8 mouse cellular contexts compared by ENCODE assay signal in the genomic region with DNA sequence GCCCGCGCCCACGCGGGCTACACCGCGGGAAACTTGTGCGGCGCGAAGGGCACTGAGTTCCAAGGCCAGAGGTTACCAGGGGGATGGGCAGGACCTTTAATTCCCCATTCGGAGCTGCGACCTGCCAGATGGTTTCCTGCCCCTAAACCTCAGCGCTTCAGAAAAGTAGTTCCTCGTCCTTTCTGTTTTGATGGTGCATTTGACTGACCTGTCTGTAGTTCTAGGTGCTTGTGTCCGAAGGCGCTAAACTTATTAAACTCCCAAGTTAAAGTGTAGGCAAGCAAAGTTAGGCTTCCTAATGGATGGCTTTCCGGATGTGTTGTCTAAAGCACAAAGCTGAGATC. TPM values are rescaled to one million over a fixed set of nuclear protein-coding genes. Genes with fewer than 3 reads are reported as not detected.
DNase-seq lines count a peak whose midpoint lies in the region; ATAC-seq and TF ChIP-seq lines count a peak whose summit lies in the region.

No protein-coding gene starts in this region.

- H3K9ac ChIP-seq in liver, adult 2 months (ENCODE audit: low read depth, low read length): peak overlapping the region; percentile 99
- peak overlapping the region; percentile 68 for H3K9ac ChIP-seq in intestine, embryonic 15.5 days
- peak overlapping the region; percentile 84 for H3K9ac ChIP-seq in neural tube, embryonic 12.5 days

- no peak for TF ChIP-seq CTCF in liver, adult 2 months (IDR thresholded peaks at IDR 0.05; ENCODE audit: low read depth, low read length)

- H3K27me3 ChIP-seq in liver, adult 2 months (ENCODE audit: control insufficient read depth, insufficient read depth, low read length): no peaks in the 10 kb centered on the region
- H3K27me3 ChIP-seq in embryonic facial prominence, embryonic 10.5 days (replicated peaks; ENCODE audit: low read depth, poor library complexity, severe bottlenecking): peaks cover 25% of the 10 kb centered on the region
- no peaks in the 10 kb centered on the region for H3K27me3 ChIP-seq in intestine, embryonic 15.5 days (replicated peaks)
- no peaks in the 10 kb centered on the region for H3K27me3 ChIP-seq in neural tube, embryonic 12.5 days (replicated peaks)

- H3K79me2 ChIP-seq in liver, adult 2 months (ENCODE audit: control insufficient read depth, insufficient read depth, low read length): peaks cover 21% of the 10 kb centered on the region; the same call in 1 of the 2 replicates

- peaks cover 13% of the 10 kb centered on the region; the same call in 1 of the 2 replicates for H3K4me1 ChIP-seq in liver, adult 2 months (ENCODE audit: control insufficient read depth, insufficient read depth, low read length)
- peaks cover 36% of the 10 kb centered on the region for H3K4me1 ChIP-seq in embryonic facial prominence, embryonic 10.5 days
- peaks cover 11% of the 10 kb centered on the region; the same call in 1 of the 2 replicates for H3K4me1 ChIP-seq in intestine, embryonic 15.5 days (replicated peaks)
- peaks cover 19% of the 10 kb centered on the region for H3K4me1 ChIP-seq in neural tube, embryonic 12.5 days

- peak overlapping the region; percentile 98 for H3K4me3 ChIP-seq in liver, adult 2 months (ENCODE audit: insufficient read depth, low read depth, low read length)
- H3K4me3 ChIP-seq in embryonic facial prominence, embryonic 10.5 days: peak overlapping the region; percentile 87
- peak overlapping the region; percentile 69 for H3K4me3 ChIP-seq in intestine, embryonic 15.5 days (replicated peaks)
- peak overlapping the region; percentile 83 for H3K4me3 ChIP-seq in neural tube, embryonic 12.5 days

- no peaks in the 10 kb centered on the region; the same call in 1 of the 2 replicates for H3K36me3 ChIP-seq in liver, adult 2 months (ENCODE audit: control insufficient read depth, insufficient read depth, low read length)
- H3K36me3 ChIP-seq in embryonic facial prominence, embryonic 10.5 days (replicated peaks): no peaks in the 10 kb centered on the region
- H3K36me3 ChIP-seq in intestine, embryonic 15.5 days: no peaks in the 10 kb centered on the region
- H3K36me3 ChIP-seq in neural tube, embryonic 12.5 days: no peaks in the 10 kb centered on the region; the same call in 1 of the 2 replicates

- no peak for ATAC-seq in intestine, embryonic 15.5 days
- ATAC-seq in neural tube, embryonic 12.5 days (ENCODE audit: low FRiP score, low read depth): no peak
- no peak for ATAC-seq in frontal cortex, adult (ENCODE audit: low TSS enrichment)

- no peaks in the 10 kb centered on the region for H3K9me3 ChIP-seq in embryonic facial prominence, embryonic 10.5 days
- no peaks in the 10 kb centered on the region for H3K9me3 ChIP-seq in intestine, embryonic 15.5 days
- H3K9me3 ChIP-seq in neural tube, embryonic 12.5 days: no peaks in the 10 kb centered on the region

- H3K27ac ChIP-seq in liver, adult 2 months (replicated peaks; ENCODE audit: insufficient read depth, low read depth, low read length): peak overlapping the region; percentile 98
- peak overlapping the region; percentile 90 for H3K27ac ChIP-seq in embryonic facial prominence, embryonic 10.5 days (replicated peaks)
- peak overlapping the region; percentile 78 for H3K27ac ChIP-seq in intestine, embryonic 15.5 days
- peak overlapping the region; percentile 57; the same call in 1 of the 2 replicates for H3K27ac ChIP-seq in neural tube, embryonic 12.5 days

- peak overlapping the region; percentile 86 for H3K4me2 ChIP-seq in intestine, embryonic 15.5 days (replicated peaks)
- peak overlapping the region; percentile 90 for H3K4me2 ChIP-seq in neural tube, embryonic 12.5 days (replicated peaks)

- DNase-seq in liver, adult 2 months (ENCODE audit: extremely low read depth, low read depth, low spot score): peak; percentile 65
- no peak for DNase-seq in liver
- no peak for DNase-seq in embryonic facial prominence, embryonic 10.5 days (ENCODE audit: low spot score)
- no peak for DNase-seq in thymus, postnatal 25 days
- DNase-seq in cerebellum, postnatal 36 days: no peak

- TF ChIP-seq POLR2A in liver, adult 2 months (IDR thresholded peaks at IDR 0.05; ENCODE audit: extremely low read depth, insufficient read depth, low read length): no peak

- WGBS in liver, adult 2 months: under 1% methylated on average over 16 of the region's 16 CpGs
- WGBS in embryonic facial prominence, embryonic 10.5 days: under 1% methylated on average over 16 of the region's 16 CpGs
- WGBS in intestine, embryonic 15.5 days: under 1% methylated on average over 16 of the region's 16 CpGs
- WGBS in neural tube, embryonic 12.5 days: under 1% methylated on average over 16 of the region's 16 CpGs

RNA-seq across cellular contexts. Expression of a gene that starts 39.5 kb away (rescaled TPM):
- total RNA-seq in liver, adult 2 months (2014; rRNA removed): 386 and 431 TPM in 2 replicates
- polyA plus RNA-seq in liver, adult 2 months (2012; rRNA removed): 134 and 159 TPM in 2 replicates
- polyA plus RNA-seq in embryonic facial prominence, embryonic 10.5 days (2016; fragmentation: Nextera tagmentation; extraction: Ambion mirVana): 10.0 and 11.0 TPM in 2 replicates
- polyA plus RNA-seq in intestine, embryonic 15.5 days (2015; fragmentation: Nextera tagmentation; extraction: Ambion mirVana): 16.4 and 17.4 TPM in 2 replicates
- polyA plus RNA-seq in neural tube, embryonic 12.5 days (2016; fragmentation: Nextera tagmentation; extraction: Ambion mirVana): 20.3 and 23.9 TPM in 2 replicates
